Mouse (Mus musculus) E14TG2a.4 (cell line): ENCODE measurements around the gene Zcchc14.

Experiments
- CTCF ChIP-seq: conservative IDR thresholded peaks from 2 replicates; pipeline ENCODE4 v1.5.1; 2014; ENCODE audit warnings: low read length
- POU5F1 ChIP-seq: IDR thresholded peaks from 2 replicates; pipeline ENCODE4 v1.6.1; 2014; ENCODE audit warnings: low read length, borderline replicate concordance

DNA sequence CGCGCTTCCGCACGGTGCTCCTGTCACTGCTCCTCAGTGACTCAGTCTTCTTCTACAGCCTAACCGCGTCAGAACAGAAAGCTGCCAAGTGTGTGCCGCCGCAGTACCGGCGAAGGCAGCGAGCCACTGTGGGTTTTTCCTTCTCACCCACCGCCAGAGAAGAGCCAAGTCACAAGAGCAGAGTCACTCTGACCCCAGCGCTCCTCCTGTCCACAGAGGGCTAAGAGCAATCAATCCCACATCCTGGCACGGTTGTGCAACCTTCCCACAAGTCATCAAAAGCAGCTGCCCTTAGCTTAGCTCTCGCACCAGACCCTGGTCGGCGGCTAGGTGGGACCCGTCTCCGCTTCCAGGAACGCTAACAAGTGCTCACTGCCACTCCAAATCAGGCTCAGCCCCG lies 82.4 kb downstream of the Zcchc14 start:
- TF ChIP-seq CTCF (no peak), POU5F1 (no peak)
